Mouse (Mus musculus): ENCODE data around the gene Tstd1.
A peak's percentile ranks its signal among the peaks of the same experiment; 100 is the strongest.

Tstd1 gene

GRCm38 (mm10) chr1:171419291-171419882 lies 715 bp downstream of the Tstd1 start:
- DNase-seq (ENCODE audit: low spot score in 2 of 2): no peak

DNA sequence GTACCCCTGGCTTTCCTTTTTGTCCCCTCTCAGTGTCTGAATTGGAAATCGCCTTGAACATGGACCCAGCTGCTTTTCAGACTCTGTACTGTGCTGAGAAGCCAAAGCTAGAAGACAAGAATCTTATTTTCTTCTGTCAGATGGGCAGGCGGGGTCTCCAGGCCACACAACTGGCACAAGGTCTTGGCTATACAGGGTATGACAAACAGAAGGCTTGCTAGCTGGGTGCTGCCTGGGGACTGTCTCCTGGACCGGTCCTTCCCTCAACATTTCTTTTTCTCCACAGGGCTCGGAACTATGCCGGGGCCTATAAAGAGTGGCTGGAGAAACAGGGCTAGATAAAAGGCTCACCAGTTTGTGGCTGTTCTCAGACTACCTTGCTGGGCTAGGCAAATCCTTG lies 1.2 kb downstream of the Tstd1 start:
- no peak for DNase-seq (ENCODE audit: low spot score in 2 of 2)

DNA sequence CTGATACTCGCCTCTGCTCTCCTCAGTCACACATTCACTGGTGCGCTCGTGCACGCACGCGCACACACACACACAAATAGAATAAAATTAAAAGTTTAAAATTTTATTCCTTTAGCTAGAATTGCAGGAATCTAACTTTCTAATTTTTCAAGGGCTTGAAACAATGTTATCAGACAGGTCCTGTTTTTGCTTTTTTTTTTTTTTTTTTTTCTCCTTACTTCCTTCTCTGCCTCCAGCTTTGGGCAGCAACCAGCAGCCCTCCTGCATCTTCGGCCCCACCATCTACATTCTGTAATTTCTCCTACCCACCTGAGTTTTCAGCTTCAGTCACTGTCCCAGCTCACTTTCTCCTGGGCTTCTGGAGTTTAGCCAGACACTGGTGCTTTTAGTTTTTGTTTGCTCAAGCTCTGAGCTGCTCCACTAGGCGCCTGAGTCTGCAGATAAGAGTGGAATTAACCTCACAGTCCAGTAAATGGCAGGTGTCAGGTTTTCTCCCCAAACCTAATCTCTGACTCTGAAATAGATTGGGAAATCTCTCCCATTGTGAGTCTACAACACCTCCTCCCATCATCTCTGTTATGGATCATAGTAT lies 3.9 kb downstream of the Tstd1 start:
- no peak for DNase-seq (ENCODE audit: low spot score in 2 of 2)

- DNase-seq (ENCODE audit: low spot score in 2 of 2): no peak
These were observed 6.0 kb downstream of the Tstd1 start for GRCm38 (mm10) chr1:171424638-171425037.

- no peak for DNase-seq (ENCODE audit: low spot score in 2 of 2)
These were observed 6.5 kb downstream of the Tstd1 start for GRCm38 (mm10) chr1:171425126-171425525.

- no peak for DNase-seq (ENCODE audit: low spot score in 2 of 2)
These were observed 13.5 kb downstream of the Tstd1 start for GRCm38 (mm10) chr1:171432158-171432557.

DNA sequence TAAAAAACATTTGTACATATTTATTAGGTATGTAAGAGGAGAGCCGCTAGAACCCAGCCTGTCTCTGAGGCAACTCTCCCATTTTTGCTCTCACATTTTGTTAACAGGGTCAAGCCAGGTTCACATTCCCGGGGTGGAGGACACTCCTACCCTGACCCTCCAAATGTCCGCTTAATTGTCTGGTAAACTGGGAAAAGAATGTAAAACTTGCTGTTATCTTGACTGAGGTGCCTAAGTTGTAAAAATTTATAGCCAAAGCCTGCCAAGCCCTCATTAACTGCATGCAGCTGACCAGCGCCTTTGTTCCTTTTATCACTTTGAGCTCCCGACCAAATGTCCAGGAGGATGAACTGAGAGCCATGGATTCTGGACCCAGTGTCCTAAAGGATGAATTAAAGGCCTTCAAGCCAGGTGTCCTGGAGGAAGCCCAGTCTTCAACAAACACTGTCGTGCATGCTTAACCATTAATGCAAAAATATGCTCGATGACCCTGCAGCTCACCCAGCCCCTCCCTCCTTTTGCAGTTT lies 16.7 kb downstream of the Tstd1 start:
- DNase-seq (ENCODE audit: low spot score in 2 of 2): no peak

- no peak for DNase-seq (ENCODE audit: low spot score in 2 of 2)
These were observed 17.3 kb downstream of the Tstd1 start for GRCm38 (mm10) chr1:171435974-171436373.

GRCm38 (mm10) chr1:171437264-171438013 lies 18.8 kb downstream of the Tstd1 start, which contains the start of gene F11r:
Gene F11r, plus strand, starts transcription at chr1:171437535.
- peak in 1 of 2 experiments; percentile 40 for DNase-seq (ENCODE audit: low spot score in 2 of 2)

GRCm38 (mm10) chr1:171438014-171438670 lies 19.5 kb downstream of the Tstd1 start:
- DNase-seq (ENCODE audit: low spot score in 2 of 2): no peak

DNA sequence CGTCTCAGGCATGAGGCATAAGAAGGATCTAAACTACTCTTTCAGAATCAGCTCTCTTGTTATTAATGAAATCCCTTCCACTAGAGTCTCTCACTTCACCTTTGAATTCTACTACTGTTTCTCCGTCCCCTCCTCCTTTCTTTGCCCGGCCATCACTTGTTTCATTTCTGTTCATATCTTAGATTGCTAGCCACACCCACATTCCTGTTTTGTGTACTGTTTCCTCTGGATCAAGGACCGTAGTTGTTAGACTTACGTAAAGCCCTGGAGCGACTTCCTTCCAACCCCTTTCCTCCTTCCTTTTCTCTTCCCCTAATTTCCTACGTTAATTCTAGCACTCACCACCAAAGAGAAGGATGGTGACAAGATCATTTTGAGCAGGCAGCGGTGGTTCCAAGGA lies 20.4 kb downstream of the Tstd1 start:
- DNase-seq (ENCODE audit: low spot score in 2 of 2): no peak

DNA sequence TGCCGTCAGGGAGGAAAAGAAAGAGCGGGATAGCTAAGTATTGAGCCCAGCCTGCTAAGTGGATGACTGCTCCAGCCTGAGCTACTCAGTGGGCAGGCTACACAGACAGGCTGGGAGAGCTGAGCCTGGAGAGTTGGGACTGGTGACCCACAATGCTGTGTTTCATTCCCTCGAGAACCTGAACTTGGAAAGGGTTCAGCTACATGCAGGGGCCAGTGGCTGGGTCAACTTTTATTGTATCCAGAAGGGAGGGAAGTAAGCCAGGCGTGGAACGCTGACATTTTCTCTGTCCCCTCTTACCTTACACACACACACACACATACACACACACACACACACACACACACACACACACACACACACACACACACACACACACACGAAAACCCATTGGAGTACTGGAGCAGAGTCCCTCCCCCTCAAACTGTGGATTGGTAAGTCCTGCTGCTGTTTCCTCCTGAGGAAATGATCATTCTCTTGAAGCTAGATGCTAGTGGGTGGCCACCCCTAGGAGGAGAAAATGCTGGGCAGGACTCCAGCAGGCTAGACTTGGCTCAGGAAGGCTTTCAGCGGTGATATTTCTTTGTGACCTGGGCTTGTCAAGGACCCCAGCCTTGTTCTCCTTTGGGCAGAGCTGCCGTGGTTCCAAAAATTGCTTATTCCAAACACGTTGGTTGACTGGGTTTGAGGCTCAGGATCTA lies 21.5 kb downstream of the Tstd1 start:
- DNase-seq (ENCODE audit: low spot score in 2 of 2): no peak

DNA sequence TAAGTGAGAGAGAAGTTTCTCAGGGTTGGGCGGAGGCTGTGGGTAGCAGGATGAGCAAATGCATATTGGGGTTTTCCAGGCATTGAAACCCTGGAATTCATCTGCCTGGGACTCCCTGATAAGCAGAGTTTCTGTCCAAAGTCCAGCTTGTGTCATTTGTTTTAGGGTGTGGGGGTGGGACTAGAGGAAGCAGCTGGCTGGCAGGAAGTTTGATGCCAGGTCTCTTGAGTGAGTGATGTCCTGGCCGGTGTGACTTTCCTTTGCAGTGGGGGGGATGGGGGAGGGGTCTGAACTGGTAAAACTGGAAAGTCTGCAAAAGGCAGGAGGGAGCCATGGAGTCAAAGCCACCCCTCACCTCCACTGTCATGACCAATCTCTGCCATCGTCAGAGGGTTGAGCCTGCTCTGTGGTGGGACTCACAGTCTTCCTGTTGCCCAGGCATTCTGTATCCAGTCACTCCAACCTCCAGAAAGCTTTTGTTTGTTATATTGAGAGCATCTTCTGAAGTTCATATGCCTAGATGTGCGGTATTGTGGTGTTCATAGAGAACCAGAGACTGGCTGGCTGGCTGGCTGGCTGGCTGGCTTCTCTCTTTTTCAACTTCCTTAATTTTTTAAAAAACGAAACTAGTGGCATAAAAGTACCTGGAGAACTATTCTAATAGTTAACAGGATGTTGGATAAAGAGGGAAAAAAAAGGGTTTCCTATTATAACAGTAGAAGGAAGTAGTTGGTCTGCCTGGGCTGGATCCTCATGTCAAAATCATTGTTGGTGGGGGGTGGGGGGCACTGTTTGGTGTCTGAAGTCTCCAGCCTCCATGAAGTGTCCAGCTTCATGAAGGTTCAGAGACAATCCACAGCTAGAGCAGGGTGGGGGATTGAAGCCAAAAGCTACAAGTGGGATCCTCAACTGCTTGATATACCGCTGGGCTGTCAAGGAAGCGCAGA lies 23.1 kb downstream of the Tstd1 start:
- no peak for DNase-seq (ENCODE audit: low spot score in 2 of 2)

DNA sequence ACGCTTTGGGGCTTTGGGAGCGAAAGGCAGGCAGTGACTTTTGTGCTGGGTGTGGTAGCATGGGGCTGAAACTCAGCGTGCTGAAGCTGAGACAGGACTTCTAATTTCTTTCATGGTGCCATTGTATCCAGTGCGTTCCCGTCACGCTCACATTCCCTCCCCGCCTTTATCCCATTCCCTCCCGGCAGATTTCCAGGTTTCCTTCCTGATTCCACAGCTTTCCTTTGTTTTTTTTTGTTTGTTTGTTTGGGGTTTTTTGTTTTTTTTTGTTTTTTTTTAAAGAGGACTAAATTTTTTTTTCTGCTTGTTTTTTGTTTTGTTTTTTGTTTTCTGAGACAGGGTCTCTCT lies 23.7 kb downstream of the Tstd1 start:
- no peak for DNase-seq (ENCODE audit: low spot score in 2 of 2)

DNA sequence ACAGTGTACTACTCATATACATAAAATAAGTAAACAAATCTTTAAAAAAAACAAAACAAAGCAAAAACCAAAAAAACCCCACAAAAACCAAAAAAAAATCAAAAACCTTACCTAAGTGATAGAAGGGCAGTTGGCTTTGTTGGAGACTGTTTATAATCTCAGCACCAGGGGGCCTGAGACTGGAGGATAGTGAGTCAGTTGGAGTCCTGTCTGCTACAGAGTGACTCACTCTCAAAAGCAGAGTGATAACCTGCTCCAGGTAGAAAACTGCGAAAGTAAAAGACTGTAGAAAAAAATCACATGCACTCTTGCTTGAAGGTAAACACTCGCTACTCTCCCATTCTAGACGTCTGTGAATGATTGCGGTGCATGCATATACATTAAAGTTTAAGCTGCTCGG lies 26.4 kb downstream of the Tstd1 start:
- no peak for DNase-seq (ENCODE audit: low spot score in 2 of 2)

GRCm38 (mm10) chr1:171446854-171447253 lies 28.2 kb downstream of the Tstd1 start:
- DNase-seq (ENCODE audit: low spot score in 2 of 2): no peak

- no peak for DNase-seq (ENCODE audit: low spot score in 2 of 2)
These were observed 29.0 kb downstream of the Tstd1 start for GRCm38 (mm10) chr1:171447692-171448091.

- no peak for DNase-seq (ENCODE audit: low spot score in 2 of 2)
These were observed 31.4 kb downstream of the Tstd1 start for GRCm38 (mm10) chr1:171450062-171450461.

- DNase-seq (ENCODE audit: low spot score in 2 of 2): no peak
These were observed 32.3 kb downstream of the Tstd1 start for GRCm38 (mm10) chr1:171451001-171451400.

DNA sequence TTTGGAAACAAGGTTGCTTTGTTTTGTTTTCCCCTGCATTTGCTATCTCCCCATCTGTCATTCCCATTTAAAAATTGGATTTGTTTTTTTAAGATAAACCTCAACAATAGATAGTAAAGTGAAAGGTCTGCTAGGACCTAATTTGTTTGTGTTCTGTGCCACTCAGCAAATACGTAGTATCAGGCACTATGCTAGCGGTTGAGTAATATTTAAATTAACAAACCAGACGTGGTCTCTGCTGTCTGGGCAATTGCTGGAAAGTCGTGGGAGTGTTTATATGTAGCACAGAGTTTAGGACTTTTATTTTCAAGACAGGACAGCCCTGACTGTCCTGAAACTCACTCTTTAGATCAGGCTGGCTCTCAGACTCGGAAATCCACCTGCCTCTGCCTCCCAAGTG lies 33.9 kb downstream of the Tstd1 start:
- DNase-seq (ENCODE audit: low spot score in 2 of 2): no peak

DNA sequence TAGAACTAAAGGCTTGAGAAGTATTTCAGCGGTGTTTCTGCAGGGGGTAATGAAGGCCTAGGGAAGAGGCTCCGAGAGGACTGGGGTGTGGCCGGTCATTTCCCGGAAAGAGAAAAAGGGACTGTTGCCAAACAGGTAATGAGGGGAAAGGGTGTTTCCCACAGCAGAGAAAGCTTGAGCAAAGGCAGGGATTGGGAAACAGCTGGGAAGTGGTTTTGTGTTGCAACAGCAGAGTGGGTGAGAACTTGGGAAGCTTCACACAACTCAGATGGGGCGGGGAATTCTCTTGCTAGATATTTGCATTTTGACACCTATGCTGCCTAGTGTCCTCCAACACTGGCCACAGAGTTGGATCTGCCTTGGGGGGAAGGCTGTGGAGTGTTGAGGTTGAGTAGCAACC lies 34.3 kb downstream of the Tstd1 start:
- DNase-seq (ENCODE audit: low spot score in 2 of 2): no peak

Data from frontal cortex, postnatal 14 days (tissue).